Mouse (Mus musculus): ENCODE measurements around the gene Suclg2.

GRCm38 (mm10) chr6:95699326-95699725 lies 19.3 kb downstream of the Suclg2 start:
- TF ChIP-seq ZNF384 (IDR thresholded peaks at IDR 0.05; ENCODE audit: low read depth, low read length) (no peak), CHD2 (IDR thresholded peaks at IDR 0.05; ENCODE audit: low read depth, low read length) (no peak), MAFK (IDR thresholded peaks at IDR 0.05; ENCODE audit: insufficient read depth, low read depth, low read length) (no peak), ZC3H11A (IDR thresholded peaks at IDR 0.05; ENCODE audit: borderline replicate concordance, low read depth, low read length) (no peak), HCFC1 (IDR thresholded peaks at IDR 0.05; ENCODE audit: borderline replicate concordance, insufficient read depth, low read length) (no peak)

Data from ES-E14 (cell line).